Mouse (Mus musculus): ENCODE measurements around the gene Apex1. TPM values are rescaled to one million over a fixed set of nuclear protein-coding genes. Genes with fewer than 3 reads are reported as not detected.

Gene Apex1
- 136 and 150 TPM in 2 replicates for total RNA-seq (2017)

DNA sequence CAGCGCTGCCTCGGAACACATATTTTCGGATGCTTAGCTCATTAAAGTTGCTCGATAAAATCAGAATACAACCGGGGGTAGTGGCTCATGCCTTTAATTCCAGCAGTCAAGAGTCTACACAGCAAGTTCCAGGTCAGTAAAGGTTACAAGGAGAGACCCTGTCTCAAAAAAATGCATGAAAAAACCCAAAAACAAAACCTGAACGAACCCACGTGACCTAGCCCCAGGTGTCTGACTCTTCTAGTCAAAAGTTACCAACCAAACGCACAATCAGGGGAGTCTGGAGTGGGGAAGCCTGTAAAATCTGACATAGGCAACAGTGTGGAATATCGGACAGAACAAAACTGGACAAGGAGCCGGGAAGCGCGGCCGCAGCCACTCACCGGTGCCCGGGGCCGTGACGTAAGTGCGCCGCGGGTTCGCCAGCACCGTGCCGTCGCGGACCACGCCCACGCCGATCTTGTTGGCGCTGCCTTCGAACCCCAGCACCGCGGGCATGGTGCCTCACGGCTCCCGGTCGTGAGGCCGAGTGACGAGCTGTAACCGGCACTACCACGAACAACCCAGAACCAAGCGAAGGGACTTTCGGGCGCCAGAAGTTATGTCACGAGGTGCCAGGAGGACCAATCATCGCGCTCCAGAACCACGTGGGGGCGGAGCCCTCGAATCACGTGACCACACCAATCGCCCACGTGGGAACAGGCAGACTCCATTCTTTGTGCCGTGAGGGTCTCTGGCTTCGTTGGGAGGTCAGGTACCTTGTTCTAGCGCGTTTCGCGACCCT is at the start of gene Apex1, which contains the start of gene Osgep:
TSS of gene Apex1 (plus strand) at position 688 of the 784 bp plus-strand sequence.
TSS of gene Osgep (minus strand) at position 613 of the 784 bp plus-strand sequence.
- peak; percentile 91 to 93 for ATAC-seq (replicated peaks in 1 of 2; ENCODE audit: insufficient read depth in 1 of 2, low FRiP score in 2 of 2, low TSS enrichment in 1 of 2, low read depth in 1 of 2, poor library complexity in 2 of 2, severe bottlenecking in 2 of 2)

DNA sequence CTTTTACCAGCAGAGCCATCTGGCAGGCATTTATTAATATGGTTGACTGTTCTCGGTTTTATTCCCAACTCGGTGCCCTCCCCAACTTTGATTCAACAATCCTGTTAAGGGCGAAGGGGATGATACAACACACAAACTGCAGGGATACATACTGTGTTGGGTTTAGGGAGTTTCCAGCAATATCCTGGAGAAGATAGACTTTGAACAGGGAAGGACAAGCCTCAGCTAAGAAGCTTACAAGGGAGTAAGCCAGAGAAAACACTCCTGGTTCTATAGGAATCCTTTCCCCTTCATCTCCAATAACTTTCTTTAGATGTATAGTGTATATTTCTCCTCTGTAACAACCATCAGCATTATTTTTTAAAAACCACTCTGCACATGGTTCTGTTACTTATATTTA is 49.6 kb upstream of the Apex1 start:
- ATAC-seq (replicated peaks in 1 of 2; ENCODE audit: insufficient read depth in 1 of 2, low FRiP score in 2 of 2, low TSS enrichment in 1 of 2, low read depth in 1 of 2, poor library complexity in 2 of 2, severe bottlenecking in 2 of 2): no peak

DNA sequence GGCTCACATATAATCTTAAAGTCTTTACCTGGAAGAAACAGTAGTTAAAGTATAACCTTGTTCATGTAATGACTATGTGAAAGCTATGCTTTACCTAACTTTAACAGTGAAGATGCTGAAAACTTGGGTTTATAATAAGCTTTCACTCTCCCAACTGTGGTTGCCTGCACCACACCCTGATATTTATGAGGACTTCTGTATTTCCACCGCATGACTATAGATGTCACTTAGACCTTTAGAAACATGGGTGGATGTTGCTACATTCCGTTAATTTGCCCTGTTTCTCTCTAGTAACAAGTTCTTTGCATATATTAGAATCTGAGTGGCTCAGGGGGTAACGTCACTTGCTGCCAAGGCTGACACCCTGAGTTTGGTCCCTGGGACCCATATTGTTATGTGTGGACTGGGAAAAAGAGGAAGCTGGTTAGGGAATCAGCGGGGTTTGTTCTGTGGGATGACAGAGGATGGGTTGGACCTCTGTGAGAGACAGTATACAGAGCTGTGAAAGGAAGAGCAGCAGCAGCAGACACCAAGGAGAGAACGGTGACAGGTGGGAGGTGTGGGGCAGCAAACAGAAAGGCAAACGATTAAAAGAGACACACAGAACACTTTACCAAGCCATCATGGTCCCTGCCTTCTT is 49.1 kb upstream of the Apex1 start:
- no peak for ATAC-seq (replicated peaks in 1 of 2; ENCODE audit: insufficient read depth in 1 of 2, low FRiP score in 2 of 2, low TSS enrichment in 1 of 2, low read depth in 1 of 2, poor library complexity in 2 of 2, severe bottlenecking in 2 of 2)

DNA sequence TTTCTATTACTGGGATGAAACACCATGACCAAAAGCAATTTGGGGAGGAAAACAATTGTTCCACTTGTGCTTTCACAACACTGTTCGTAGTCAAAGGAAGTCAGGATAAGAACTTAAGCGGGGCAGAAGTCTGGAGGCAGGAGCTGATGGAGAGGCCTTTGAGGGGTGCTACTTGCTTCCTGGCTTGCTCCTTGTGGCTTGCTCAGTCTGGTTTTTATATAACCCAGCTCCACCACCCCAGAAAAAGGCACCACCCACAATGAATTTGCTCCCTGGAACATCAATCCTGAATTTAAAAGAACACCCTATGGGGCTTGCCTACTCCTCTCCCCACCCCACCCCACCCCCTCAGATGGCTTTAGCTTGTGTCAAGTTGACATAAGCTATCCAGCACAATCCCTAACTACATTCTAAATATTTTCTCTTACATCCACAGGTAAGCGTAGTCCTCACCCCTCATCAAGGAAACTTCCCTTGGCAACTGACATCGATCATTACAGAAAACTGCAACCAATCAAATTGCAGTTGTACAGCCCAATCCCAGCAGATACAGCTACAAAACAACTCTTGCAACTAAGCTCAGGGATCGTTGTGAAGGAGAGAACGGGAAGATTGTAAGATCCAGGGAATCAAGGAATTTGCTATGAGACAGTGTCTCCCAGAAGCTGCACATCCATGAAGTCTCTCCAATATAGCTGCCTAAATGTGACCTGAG is 48.4 kb upstream of the Apex1 start:
- no peak for ATAC-seq (replicated peaks in 1 of 2; ENCODE audit: insufficient read depth in 1 of 2, low FRiP score in 2 of 2, low TSS enrichment in 1 of 2, low read depth in 1 of 2, poor library complexity in 2 of 2, severe bottlenecking in 2 of 2)

DNA sequence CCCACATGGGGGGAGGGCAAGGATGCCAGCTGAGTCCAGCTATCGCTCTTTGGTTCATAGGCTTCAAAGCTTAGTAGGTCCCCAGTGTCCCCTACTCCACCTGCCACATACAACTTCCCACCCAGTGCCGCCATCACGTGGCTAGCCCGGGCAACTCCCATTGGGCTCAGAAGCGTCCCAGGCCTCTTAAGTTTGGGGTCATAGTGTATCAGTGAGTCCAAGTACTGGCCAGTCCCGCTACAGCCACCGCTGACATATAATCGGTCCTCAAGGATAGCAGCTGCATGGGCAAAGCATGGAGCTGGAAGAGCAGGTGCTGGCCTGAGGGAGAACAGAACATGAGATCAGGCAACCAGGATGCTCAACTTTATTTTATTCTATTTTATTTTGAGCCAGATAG is 33.1 kb upstream of the Apex1 start:
- ATAC-seq (replicated peaks in 1 of 2; ENCODE audit: insufficient read depth in 1 of 2, low FRiP score in 2 of 2, low TSS enrichment in 1 of 2, low read depth in 1 of 2, poor library complexity in 2 of 2, severe bottlenecking in 2 of 2): no peak

DNA sequence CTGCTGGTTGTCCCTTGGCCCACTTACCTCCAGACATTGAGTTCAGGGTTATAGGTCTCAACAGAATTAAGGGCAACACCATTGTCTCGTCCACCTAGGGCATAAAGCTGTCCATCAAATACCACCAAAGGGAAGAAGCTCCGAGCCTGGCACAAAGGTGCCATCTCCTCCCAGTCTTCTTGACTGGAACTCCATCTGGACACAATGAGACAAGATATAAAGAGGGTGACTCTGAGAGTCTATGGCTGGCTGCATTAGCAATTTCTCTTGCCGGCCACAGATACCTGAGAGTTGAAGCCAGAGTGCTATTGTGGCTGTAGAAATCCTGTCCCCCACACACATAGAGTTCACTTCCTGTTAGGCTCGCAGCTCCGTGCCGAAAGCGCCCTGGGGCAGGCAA is 32.7 kb upstream of the Apex1 start:
- ATAC-seq (replicated peaks in 1 of 2; ENCODE audit: insufficient read depth in 1 of 2, low FRiP score in 2 of 2, low TSS enrichment in 1 of 2, low read depth in 1 of 2, poor library complexity in 2 of 2, severe bottlenecking in 2 of 2): no peak

DNA sequence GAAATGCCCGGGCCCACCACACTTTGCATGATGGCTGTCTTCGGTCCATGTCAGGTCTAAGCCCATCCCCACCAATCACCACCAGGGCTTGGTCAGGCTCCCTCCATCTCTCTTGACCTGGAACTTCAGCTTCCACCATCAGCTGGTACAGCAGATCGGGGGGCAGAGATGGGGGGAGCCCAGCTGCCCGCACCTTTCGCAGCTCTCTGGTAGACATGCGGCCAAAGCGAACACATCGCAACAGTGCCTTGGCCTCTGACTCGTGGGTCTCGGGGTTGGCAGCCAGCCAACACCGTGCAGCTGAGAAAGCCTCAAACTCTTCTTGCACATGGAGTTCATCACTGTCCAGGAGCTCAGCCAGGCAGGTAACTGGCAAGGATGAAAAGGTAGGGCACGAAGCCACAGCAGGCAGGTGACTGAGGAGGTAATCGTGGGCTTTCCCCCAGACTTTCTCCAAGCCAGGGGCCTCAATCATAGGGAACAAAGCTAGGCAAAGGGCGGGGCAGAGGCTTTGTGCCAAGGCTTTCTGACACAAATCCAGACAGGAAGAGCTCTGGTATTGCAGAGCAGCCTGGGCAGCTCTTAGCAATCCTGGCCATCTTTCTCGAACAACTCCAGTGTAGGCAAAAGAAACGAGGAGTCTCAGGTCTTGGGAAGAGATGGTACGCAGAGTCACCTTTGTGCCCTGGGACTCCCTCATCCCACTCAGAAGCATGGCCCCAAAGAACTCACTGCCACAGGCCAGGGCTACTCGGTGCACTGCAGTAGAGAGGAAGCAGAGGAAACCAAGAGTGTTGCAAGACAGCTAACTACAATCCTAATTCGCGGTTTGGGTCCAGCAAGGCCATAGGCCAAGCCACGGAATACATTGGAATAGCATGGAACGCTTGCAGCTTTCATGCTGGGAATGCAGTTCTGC is 32.0 kb upstream of the Apex1 start:
- peak; percentile 49 to 57; a peak in 3 of 4 replicates for ATAC-seq (replicated peaks in 1 of 2; ENCODE audit: insufficient read depth in 1 of 2, low FRiP score in 2 of 2, low TSS enrichment in 1 of 2, low read depth in 1 of 2, poor library complexity in 2 of 2, severe bottlenecking in 2 of 2)

DNA sequence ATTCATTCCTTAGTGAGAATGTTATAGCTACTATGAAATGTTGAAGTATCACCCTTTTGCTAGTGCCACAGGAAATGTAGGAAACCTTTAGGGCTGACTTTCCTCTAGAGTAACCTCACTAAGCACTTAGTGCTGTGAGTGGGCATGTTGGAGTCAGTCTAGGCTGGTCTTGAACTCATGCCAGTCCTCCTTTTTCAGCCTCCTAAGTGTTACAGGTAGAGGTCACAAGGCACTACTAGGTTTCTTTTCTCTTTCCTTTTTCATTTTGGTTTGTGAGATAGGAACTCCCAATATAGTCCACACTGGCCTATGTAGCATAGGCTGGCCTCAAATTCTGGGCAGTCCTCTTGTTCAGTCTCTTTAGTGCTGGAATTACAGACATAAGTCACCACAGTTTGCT is 29.4 kb upstream of the Apex1 start:
- no peak for ATAC-seq (replicated peaks in 1 of 2; ENCODE audit: insufficient read depth in 1 of 2, low FRiP score in 2 of 2, low TSS enrichment in 1 of 2, low read depth in 1 of 2, poor library complexity in 2 of 2, severe bottlenecking in 2 of 2)

DNA sequence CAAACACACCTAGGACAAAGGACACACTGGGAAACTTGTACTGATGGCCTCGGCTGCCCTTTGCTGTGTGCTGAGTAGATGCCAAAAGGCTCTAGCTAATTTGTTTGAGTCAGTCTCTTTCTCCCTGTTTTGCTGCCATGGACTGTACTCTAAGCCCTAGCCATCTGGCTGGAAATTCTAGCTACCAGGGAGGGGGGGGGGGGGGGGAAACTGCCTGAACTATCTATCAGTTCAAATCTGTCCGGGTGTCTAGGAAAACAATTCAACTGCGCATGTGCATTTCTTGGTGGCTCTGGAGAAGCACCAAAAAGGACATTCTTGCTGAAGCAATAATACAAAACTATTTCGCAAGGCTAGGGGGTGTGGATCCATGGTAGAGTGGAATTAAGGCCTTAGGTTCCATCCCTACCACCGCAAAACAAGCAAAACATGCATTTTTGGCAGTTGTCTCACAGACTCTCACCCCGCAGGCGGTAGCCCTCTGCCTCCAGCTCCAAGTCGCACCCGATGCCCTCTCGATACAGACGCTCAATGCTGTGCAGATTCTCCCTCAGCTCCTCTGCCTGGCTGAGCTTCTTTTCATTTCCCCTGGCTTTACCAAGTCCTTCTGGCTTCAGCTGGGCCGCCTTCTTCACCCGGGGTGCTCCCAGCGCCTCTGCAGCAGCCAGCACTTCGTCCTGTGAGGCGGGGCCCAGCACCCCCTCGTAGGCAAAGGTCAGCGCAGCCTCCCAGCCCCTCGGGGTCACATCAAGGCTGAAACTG is 28.6 kb upstream of the Apex1 start:
- no peak for ATAC-seq (replicated peaks in 1 of 2; ENCODE audit: insufficient read depth in 1 of 2, low FRiP score in 2 of 2, low TSS enrichment in 1 of 2, low read depth in 1 of 2, poor library complexity in 2 of 2, severe bottlenecking in 2 of 2)

DNA sequence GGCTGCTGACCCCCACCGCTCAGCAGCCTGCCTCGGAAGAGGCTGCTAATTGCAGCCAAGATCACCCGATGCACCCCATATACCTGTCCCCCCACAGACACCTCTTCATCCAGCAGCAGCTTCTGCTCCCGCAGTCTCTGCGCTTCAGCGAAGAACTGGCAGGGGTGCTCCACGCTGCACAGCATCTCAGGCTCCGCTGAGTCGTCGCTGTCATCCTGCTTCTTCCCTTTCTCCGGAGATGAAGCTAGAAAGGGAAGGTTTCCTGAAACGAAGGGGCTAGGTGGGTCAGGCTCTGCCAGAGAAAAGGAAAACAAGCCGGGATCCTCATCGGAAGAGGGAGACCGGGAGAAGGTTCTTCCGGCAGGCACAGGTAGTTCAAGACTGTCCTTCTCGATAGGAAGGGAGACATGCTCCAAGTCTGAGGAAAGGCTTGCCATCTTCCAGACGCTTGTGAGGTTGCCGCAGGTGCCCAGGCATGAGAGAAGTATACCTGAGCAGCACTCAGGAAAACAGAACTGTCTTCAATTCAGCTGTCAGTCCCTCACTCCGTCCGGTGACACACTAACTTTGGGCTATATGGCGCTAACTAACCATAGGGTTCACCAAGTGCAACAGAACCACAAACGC is 27.9 kb upstream of the Apex1 start:
- ATAC-seq (replicated peaks in 1 of 2; ENCODE audit: insufficient read depth in 1 of 2, low FRiP score in 2 of 2, low TSS enrichment in 1 of 2, low read depth in 1 of 2, poor library complexity in 2 of 2, severe bottlenecking in 2 of 2): no peak; a peak in 1 of 4 replicates

DNA sequence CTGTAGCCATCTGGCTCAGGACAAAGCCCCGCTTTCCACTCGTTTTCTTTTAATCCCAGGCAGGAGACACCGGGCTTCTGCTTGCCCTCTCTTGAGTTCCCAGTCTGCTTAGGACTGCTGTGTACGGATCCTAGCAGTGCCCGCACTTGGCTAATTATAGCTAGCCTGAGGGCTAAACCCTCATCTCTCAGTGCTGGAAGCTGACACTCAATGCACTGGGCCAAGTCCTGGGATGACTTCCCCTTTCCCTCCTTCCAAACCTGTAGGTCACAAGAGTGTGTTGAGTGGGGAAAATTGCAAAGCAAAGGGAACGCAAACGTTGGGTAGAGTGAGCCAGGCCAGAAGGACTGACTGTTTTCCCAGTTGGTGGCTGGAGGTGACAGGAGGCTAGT is 27.4 kb upstream of the Apex1 start, which contains the start of gene Klhl33:
TSS of gene Klhl33 (minus strand) at position 134 of the 392 bp plus-strand sequence.
- ATAC-seq (replicated peaks in 1 of 2; ENCODE audit: insufficient read depth in 1 of 2, low FRiP score in 2 of 2, low TSS enrichment in 1 of 2, low read depth in 1 of 2, poor library complexity in 2 of 2, severe bottlenecking in 2 of 2): 0 out of 4 replicates have a peak, but pooled peaks of 1 of the 2 experiments have one; percentile 33

DNA sequence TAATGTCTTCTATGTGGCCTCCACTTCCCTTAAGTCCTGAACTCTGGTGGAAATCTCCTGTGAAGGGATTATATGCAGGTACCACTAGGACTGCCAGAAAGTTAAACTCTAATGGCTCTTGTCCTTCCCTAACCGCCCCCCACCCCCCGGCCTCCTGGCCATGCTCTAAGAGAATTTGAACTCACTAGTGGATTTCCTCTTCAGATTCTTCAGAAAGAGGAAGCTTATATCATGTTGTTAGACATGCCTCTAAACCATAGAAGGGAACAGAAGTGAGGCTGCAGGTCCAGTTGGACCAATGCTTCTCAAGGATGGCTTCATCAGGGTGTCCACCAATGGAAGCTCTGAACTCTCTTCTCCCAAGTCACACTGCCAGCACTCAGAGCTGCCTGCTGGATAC is 26.8 kb upstream of the Apex1 start:
- peak; percentile 53 to 70 for ATAC-seq (replicated peaks in 1 of 2; ENCODE audit: insufficient read depth in 1 of 2, low FRiP score in 2 of 2, low TSS enrichment in 1 of 2, low read depth in 1 of 2, poor library complexity in 2 of 2, severe bottlenecking in 2 of 2)

DNA sequence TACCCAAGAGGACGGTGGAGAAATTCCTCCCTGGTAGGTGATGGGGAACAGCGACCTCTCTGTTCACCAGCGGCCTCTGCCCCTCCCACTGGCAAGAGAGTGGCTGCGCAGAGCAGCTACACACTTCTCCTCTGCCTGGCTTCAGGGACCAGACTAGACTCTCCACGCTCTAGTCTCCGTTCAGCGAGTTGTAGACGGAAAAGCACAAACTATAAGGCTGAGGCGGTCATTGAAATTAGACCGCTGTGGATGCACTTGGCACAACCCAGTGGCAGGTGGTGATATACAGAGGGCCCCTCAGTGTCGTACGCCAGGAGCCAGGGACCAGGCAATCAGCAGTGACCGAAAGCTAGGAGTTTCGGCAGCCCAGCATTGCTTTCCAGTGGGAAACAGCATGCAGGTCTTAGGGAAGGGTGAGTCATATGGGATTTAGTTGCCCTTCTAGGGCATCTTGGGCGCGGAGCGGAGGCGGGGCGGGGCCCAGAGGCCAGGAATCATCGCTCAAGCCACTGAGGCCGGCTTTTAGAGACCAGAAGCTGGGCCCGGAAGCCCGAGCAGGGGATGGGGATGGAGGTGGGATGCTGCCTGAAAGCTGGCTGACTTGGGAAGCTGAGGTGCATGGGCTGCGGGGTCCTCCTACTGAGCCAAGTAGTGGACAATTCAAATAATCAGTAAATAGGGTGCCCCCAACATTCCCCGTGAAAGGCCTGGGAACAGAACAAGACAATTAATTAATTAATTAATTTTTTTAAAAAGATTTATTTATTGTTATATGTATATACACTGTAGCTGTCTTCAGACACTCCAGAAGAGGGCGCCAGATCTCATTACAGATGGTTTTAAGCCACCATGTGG is 20.6 kb upstream of the Apex1 start:
- peak; percentile 90 to 92 for ATAC-seq (replicated peaks in 1 of 2; ENCODE audit: insufficient read depth in 1 of 2, low FRiP score in 2 of 2, low TSS enrichment in 1 of 2, low read depth in 1 of 2, poor library complexity in 2 of 2, severe bottlenecking in 2 of 2)

DNA sequence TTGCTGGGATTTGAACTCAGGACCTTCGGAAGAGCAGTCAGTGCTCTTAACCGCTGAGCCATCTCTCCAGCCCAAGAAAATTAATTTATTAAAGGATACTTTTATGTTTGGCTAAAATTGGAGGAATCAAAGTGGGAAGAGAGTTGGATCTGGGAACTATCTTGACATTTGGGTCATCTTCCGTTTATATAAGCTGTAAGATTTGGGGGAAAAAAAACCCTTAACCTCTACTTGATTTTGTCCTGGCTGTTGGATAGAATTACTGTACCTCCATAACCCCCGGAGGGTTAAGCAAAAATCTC is 20.0 kb upstream of the Apex1 start:
- no peak for ATAC-seq (replicated peaks in 1 of 2; ENCODE audit: insufficient read depth in 1 of 2, low FRiP score in 2 of 2, low TSS enrichment in 1 of 2, low read depth in 1 of 2, poor library complexity in 2 of 2, severe bottlenecking in 2 of 2)

DNA sequence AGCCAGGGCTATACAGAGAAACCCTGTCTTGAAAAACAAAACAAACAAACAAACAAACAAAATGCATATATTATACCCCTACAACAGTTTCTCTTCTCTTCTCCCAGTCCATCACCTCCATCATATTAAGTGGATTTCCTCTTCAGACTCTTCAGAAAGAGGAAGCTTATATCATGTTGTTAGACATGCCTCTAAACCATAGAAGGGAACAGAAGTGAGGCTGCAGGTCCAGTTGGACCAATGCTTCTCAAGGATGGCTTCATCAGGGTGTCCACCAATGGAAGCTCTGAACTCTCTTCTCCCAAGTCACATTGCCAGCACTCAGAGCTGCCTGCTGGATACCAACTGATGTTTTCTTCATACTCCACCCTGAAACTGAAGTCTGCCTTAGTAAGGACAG is 19.4 kb upstream of the Apex1 start:
- ATAC-seq (replicated peaks in 1 of 2; ENCODE audit: insufficient read depth in 1 of 2, low FRiP score in 2 of 2, low TSS enrichment in 1 of 2, low read depth in 1 of 2, poor library complexity in 2 of 2, severe bottlenecking in 2 of 2): peak; percentile 49 to 62; a peak in 3 of 4 replicates

Data from hematopoietic stem cell, adult 5-6 weeks (primary cell).